Mouse (Mus musculus): ENCODE results near the gene Cacna2d1. TPM values are rescaled to one million over a fixed set of nuclear protein-coding genes. Genes with fewer than 3 reads are reported as not detected.

Gene Cacna2d1
- polyA plus RNA-seq, 1 experiment from 2014 or later, result 17.0 TPM

GRCm38 (mm10) chr5:16294708-16295107, 360.2 kb downstream of the Cacna2d1 start:
- no peak for ATAC-seq (replicated peaks; ENCODE audit: insufficient number of reproducible peaks, insufficient read depth, low FRiP score, low read depth)
- Histone ChIP-seq H3K9ac (no peak overlapping the region), H3K4me3 (no peak overlapping the region), H3K36me3 (no peaks in the 10 kb centered on the region), H3K4me1 (replicated peaks) (no peaks in the 10 kb centered on the region), H3K27me3 (no peaks in the 10 kb centered on the region), H3K27ac (no peak overlapping the region), H3K4me2 (no peak overlapping the region), H3K9me3 (replicated peaks) (no peaks in the 10 kb centered on the region)
- WGBS, result 82% methylated on average over 4 of the region's 4 CpGs

- no peaks in the 10 kb centered on the region for H3K36me3 ChIP-seq
- H3K4me3 ChIP-seq, result no peak overlapping the region
- no peaks in the 10 kb centered on the region for H3K9me3 ChIP-seq (replicated peaks)
- no peak overlapping the region for H3K4me2 ChIP-seq
- H3K27me3 ChIP-seq, result no peaks in the 10 kb centered on the region
- no peaks in the 10 kb centered on the region for H3K4me1 ChIP-seq (replicated peaks)
- H3K27ac ChIP-seq, result no peak overlapping the region
- WGBS, result 70% methylated on average over 4 of the region's 4 CpGs
- no peak for ATAC-seq (replicated peaks; ENCODE audit: insufficient number of reproducible peaks, insufficient read depth, low FRiP score, low read depth)
- H3K9ac ChIP-seq, result no peak overlapping the region
These were observed 362.8 kb downstream of the Cacna2d1 start for GRCm38 (mm10) chr5:16297170-16297771.

GRCm38 (mm10) chr5:16299631-16300030, 365.1 kb downstream of the Cacna2d1 start:
- no peak overlapping the region for H3K4me3 ChIP-seq
- 74% methylated on average over 6 of the region's 6 CpGs for WGBS
- H3K27ac ChIP-seq, result no peak overlapping the region
- H3K9me3 ChIP-seq (replicated peaks), result no peaks in the 10 kb centered on the region
- no peak overlapping the region for H3K4me2 ChIP-seq
- H3K9ac ChIP-seq, result no peak overlapping the region
- H3K4me1 ChIP-seq (replicated peaks), result no peaks in the 10 kb centered on the region
- H3K27me3 ChIP-seq, result no peaks in the 10 kb centered on the region
- H3K36me3 ChIP-seq, result no peaks in the 10 kb centered on the region
- no peak for ATAC-seq (replicated peaks; ENCODE audit: insufficient number of reproducible peaks, insufficient read depth, low FRiP score, low read depth)

GRCm38 (mm10) chr5:16309168-16310006, 374.9 kb downstream of the Cacna2d1 start:
- no peak overlapping the region for H3K4me3 ChIP-seq
- ATAC-seq (replicated peaks; ENCODE audit: insufficient number of reproducible peaks, insufficient read depth, low FRiP score, low read depth), result no peak
- H3K36me3 ChIP-seq, result no peaks in the 10 kb centered on the region
- H3K4me2 ChIP-seq, result no peak overlapping the region
- H3K9ac ChIP-seq, result no peak overlapping the region
- H3K27me3 ChIP-seq, result no peaks in the 10 kb centered on the region
- H3K4me1 ChIP-seq (replicated peaks), result no peaks in the 10 kb centered on the region
- no peak overlapping the region for H3K27ac ChIP-seq
- WGBS, result 37% methylated on average over 7 of the region's 7 CpGs
- no peaks in the 10 kb centered on the region for H3K9me3 ChIP-seq (replicated peaks)

GRCm38 (mm10) chr5:16314242-16314641, 379.8 kb downstream of the Cacna2d1 start:
- no peak overlapping the region for H3K4me2 ChIP-seq
- ATAC-seq (replicated peaks; ENCODE audit: insufficient number of reproducible peaks, insufficient read depth, low FRiP score, low read depth), result no peak

GRCm38 (mm10) chr5:16315983-16316390, 381.5 kb downstream of the Cacna2d1 start:
- no peak for ATAC-seq (replicated peaks; ENCODE audit: insufficient number of reproducible peaks, insufficient read depth, low FRiP score, low read depth)
- Histone ChIP-seq H3K9ac (no peak overlapping the region), H3K4me1 (replicated peaks) (peaks cover 7% of the 10 kb centered on the region; the same call in 1 of the 2 replicates), H3K4me3 (no peak overlapping the region), H3K9me3 (replicated peaks) (no peaks in the 10 kb centered on the region), H3K36me3 (no peaks in the 10 kb centered on the region), H3K27ac (no peak overlapping the region), H3K4me2 (no peak overlapping the region), H3K27me3 (no peaks in the 10 kb centered on the region)

More at GRCm38 (mm10) chr5:16314242-16314641, 379.8 kb downstream of the Cacna2d1 start:
- Histone ChIP-seq H3K4me1 (replicated peaks) (peaks cover 7% of the 10 kb centered on the region; the same call in 1 of the 2 replicates), H3K36me3 (no peaks in the 10 kb centered on the region), H3K9ac (no peak overlapping the region), H3K4me3 (no peak overlapping the region), H3K27ac (no peak overlapping the region), H3K27me3 (no peaks in the 10 kb centered on the region), H3K9me3 (replicated peaks) (no peaks in the 10 kb centered on the region)
- WGBS, result 67% methylated on average over 5 of the region's 5 CpGs

- no peak overlapping the region for H3K4me2 ChIP-seq
- peaks cover 7% of the 10 kb centered on the region; the same call in 1 of the 2 replicates for H3K4me1 ChIP-seq (replicated peaks)
- H3K4me3 ChIP-seq, result no peak overlapping the region
- H3K9ac ChIP-seq, result no peak overlapping the region
- no peak overlapping the region for H3K27ac ChIP-seq
- 55% methylated on average over 4 of the region's 4 CpGs for WGBS
- H3K9me3 ChIP-seq (replicated peaks), result no peaks in the 10 kb centered on the region
- no peaks in the 10 kb centered on the region for H3K36me3 ChIP-seq
- no peak for ATAC-seq (replicated peaks; ENCODE audit: insufficient number of reproducible peaks, insufficient read depth, low FRiP score, low read depth)
- no peaks in the 10 kb centered on the region for H3K27me3 ChIP-seq
These were observed 383.3 kb downstream of the Cacna2d1 start for GRCm38 (mm10) chr5:16317680-16318242.

GRCm38 (mm10) chr5:16326610-16327009, 392.1 kb downstream of the Cacna2d1 start:
- no peak overlapping the region for H3K4me3 ChIP-seq
- H3K27ac ChIP-seq, result no peak overlapping the region
- ATAC-seq (replicated peaks; ENCODE audit: insufficient number of reproducible peaks, insufficient read depth, low FRiP score, low read depth), result no peak
- no peaks in the 10 kb centered on the region for H3K27me3 ChIP-seq
- H3K9me3 ChIP-seq (replicated peaks), result no peaks in the 10 kb centered on the region
- 88% methylated on average over 3 of the region's 3 CpGs for whole genome bisulfite sequencing
- H3K4me2 ChIP-seq, result no peak overlapping the region
- no peaks in the 10 kb centered on the region for H3K36me3 ChIP-seq
- no peak overlapping the region for H3K9ac ChIP-seq
- no peaks in the 10 kb centered on the region for H3K4me1 ChIP-seq (replicated peaks)

GRCm38 (mm10) chr5:16345393-16345792, 410.9 kb downstream of the Cacna2d1 start:
- H3K4me2 ChIP-seq, result no peak overlapping the region
- no peaks in the 10 kb centered on the region for H3K36me3 ChIP-seq
- no peaks in the 10 kb centered on the region for H3K27me3 ChIP-seq
- no peak overlapping the region for H3K9ac ChIP-seq
- H3K4me3 ChIP-seq, result no peak overlapping the region
- H3K27ac ChIP-seq, result no peak overlapping the region
- no peaks in the 10 kb centered on the region for H3K9me3 ChIP-seq (replicated peaks)
- ATAC-seq (replicated peaks; ENCODE audit: insufficient number of reproducible peaks, insufficient read depth, low FRiP score, low read depth), result no peak
- H3K4me1 ChIP-seq (replicated peaks), result no peaks in the 10 kb centered on the region; the same call in 1 of the 2 replicates

GRCm38 (mm10) chr5:16355816-16356215, 421.3 kb downstream of the Cacna2d1 start:
- no peak for ATAC-seq (replicated peaks; ENCODE audit: insufficient number of reproducible peaks, insufficient read depth, low FRiP score, low read depth)
- 72% methylated on average over 3 of the region's 3 CpGs for WGBS
- Histone ChIP-seq H3K9me3 (replicated peaks) (no peaks in the 10 kb centered on the region), H3K27ac (no peak overlapping the region), H3K27me3 (no peaks in the 10 kb centered on the region), H3K9ac (no peak overlapping the region), H3K36me3 (peaks cover 8% of the 10 kb centered on the region; the same call in 1 of the 2 replicates), H3K4me2 (no peak overlapping the region), H3K4me3 (no peak overlapping the region), H3K4me1 (replicated peaks) (no peaks in the 10 kb centered on the region)

- Histone ChIP-seq H3K36me3 (peaks cover 12% of the 10 kb centered on the region; the same call in 1 of the 2 replicates), H3K9me3 (replicated peaks) (no peaks in the 10 kb centered on the region), H3K4me3 (no peak overlapping the region), H3K9ac (no peak overlapping the region), H3K27me3 (no peaks in the 10 kb centered on the region), H3K4me2 (no peak overlapping the region), H3K4me1 (replicated peaks) (no peaks in the 10 kb centered on the region), H3K27ac (no peak overlapping the region)
- ATAC-seq (replicated peaks; ENCODE audit: insufficient number of reproducible peaks, insufficient read depth, low FRiP score, low read depth), result no peak
- 78% methylated on average over 4 of the region's 4 CpGs for WGBS
These were observed 423.2 kb downstream of the Cacna2d1 start for GRCm38 (mm10) chr5:16357709-16358108.
